Mouse (Mus musculus): ENCODE data around the gene Abhd2. TPM values are rescaled to one million over a fixed set of nuclear protein-coding genes. Genes with fewer than 3 reads are reported as not detected.
A peak's percentile ranks its signal among the peaks of the same experiment; 100 is the strongest.

Abhd2 gene
- total RNA-seq, 2 experiments from 2014 or later: 14.4 to 18.6 TPM

GRCm38 (mm10) chr7:79293605-79294232 lies 20.7 kb downstream of the Abhd2 start:
- DNase-seq: no peak

- no peak for DNase-seq
Measured at GRCm38 (mm10) chr7:79294449-79294980, 21.5 kb downstream of the Abhd2 start.

- no peak for DNase-seq
Measured at GRCm38 (mm10) chr7:79295196-79295826, 22.3 kb downstream of the Abhd2 start.

- DNase-seq: no peak
Measured at GRCm38 (mm10) chr7:79298681-79299080, 25.7 kb downstream of the Abhd2 start.

GRCm38 (mm10) chr7:79299548-79299947 lies 26.5 kb downstream of the Abhd2 start:
- no peak for DNase-seq

- no peak for DNase-seq
Measured at GRCm38 (mm10) chr7:79300432-79301151, 27.6 kb downstream of the Abhd2 start.

GRCm38 (mm10) chr7:79302145-79302544 lies 29.1 kb downstream of the Abhd2 start:
- no peak for DNase-seq

GRCm38 (mm10) chr7:79302586-79302985 lies 29.6 kb downstream of the Abhd2 start:
- DNase-seq: no peak

- DNase-seq: no peak
Measured at GRCm38 (mm10) chr7:79303183-79303761, 30.3 kb downstream of the Abhd2 start.

GRCm38 (mm10) chr7:79308455-79309030 lies 35.5 kb downstream of the Abhd2 start:
- DNase-seq: no peak

- peak; percentile 29 for DNase-seq
Measured at GRCm38 (mm10) chr7:79309247-79310190, 36.5 kb downstream of the Abhd2 start.

GRCm38 (mm10) chr7:79310191-79310555 lies 37.2 kb downstream of the Abhd2 start:
- DNase-seq: no peak

- peak; percentile 26 for DNase-seq
Measured at GRCm38 (mm10) chr7:79311420-79311988, 38.5 kb downstream of the Abhd2 start.

GRCm38 (mm10) chr7:79312246-79312645 lies 39.2 kb downstream of the Abhd2 start:
- DNase-seq: no peak

GRCm38 (mm10) chr7:79313519-79314059 lies 40.6 kb downstream of the Abhd2 start:
- no peak for DNase-seq

- no peak for DNase-seq
Measured at GRCm38 (mm10) chr7:79314517-79314916, 41.5 kb downstream of the Abhd2 start.

GRCm38 (mm10) chr7:79315149-79315548 lies 42.1 kb downstream of the Abhd2 start:
- no peak for DNase-seq

- DNase-seq: no peak
Measured at GRCm38 (mm10) chr7:79316069-79316695, 43.2 kb downstream of the Abhd2 start.

GRCm38 (mm10) chr7:79317576-79317975 lies 44.6 kb downstream of the Abhd2 start:
- DNase-seq: no peak

Measured in gastrocnemius, postnatal 10 days (tissue).